Mouse (Mus musculus) spleen, postnatal 0 days (tissue): ENCODE data around the gene S100z. TPM values are rescaled to one million over a fixed set of nuclear protein-coding genes. Genes with fewer than 3 reads are reported as not detected.

Source experiments
- polyA plus RNA-seq: library from polyadenylated mRNA; unstranded; fragments of >200 nt; fragmentation: Nextera tagmentation; extraction: Ambion mirVana; gene quantifications from 2 replicates; pipeline ENCODE4 v1.2.1, GENCODE M21; 2015

Gene S100z
- not detected in 2 replicates for polyA plus RNA-seq

DNA sequence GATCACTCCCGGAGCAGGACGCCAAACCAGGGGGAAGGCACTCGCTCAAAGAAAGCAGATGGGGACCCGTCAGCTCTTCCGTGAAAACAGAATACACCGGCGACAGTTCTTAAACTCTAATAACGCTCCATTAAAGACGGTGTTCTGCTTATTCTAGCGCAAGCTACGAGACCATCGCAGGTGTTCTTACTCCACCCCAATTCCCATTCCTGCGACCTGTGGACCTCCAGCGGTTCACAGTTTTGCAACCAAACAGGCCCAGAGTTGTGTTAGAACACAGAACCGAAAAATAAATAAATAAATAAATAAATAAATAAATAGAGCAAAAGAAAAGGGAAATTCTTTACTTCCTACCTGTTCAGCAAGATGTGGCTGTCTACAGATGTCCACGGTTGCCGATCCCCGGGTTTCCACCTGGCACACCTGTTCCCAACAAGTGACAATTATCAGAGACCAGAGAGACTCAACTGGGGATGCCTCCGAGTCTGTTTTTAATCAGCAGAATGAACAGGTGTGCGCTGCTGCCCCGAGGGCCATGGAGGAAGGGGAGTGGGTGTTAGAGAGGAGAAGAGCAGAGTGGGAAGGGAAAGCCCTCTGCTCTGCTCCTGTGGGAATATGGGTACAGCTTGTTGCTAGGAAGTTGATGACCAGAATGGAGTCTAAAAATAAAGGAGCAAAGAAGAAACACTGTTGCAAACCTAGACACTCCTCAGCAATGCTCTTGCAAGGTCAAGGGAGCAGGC, at the start of gene S100z:
S100z (minus strand) TSS at position 51 of the 743 bp plus-strand sequence.

GRCm38 (mm10) chr13:95524674-95525491, 46.4 kb upstream of the S100z start, which contains the start of gene F2rl1:
F2rl1 (minus strand) TSS chr13:95525227.

DNA sequence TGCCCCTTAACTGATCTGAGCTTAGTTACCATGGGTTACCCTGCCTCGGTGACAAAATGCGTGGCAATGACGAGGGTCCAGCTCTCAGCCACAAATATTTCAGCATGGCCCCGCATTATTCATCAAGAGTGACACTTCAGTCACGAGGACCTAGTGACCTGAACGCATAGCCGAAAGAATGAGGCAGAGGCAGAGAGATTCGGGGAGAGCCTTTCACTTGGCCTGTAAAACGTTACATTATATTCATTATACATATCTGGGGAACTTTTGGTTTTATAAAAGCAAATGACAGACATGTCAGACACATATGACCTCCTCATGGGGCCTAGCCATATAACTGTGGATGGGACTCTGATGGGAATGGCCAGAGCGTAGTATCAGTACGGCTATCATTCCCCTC, 33.7 kb downstream of the S100z start, which contains the start of gene Crhbp:
Crhbp (minus strand) TSS at position 101 of the 400 bp plus-strand sequence.

Other genes starting within 250 kb of the S100z start
- 0.42 and 0.75 TPM in 2 replicates for gene Pde8b, start 228.4 kb downstream of the S100z start, polyA plus RNA-seq
- 10.6 and 14.7 TPM in 2 replicates for gene Zbed3, start 155.1 kb downstream of the S100z start, polyA plus RNA-seq
- 23.9 and 25.3 TPM in 2 replicates for gene Aggf1, start 103.4 kb downstream of the S100z start, polyA plus RNA-seq
- gene Crhbp, start 33.8 kb downstream of the S100z start, polyA plus RNA-seq = 0.22 TPM in 1 of 2 replicates, not detected in the other
- gene F2rl1, start 46.5 kb upstream of the S100z start, polyA plus RNA-seq = 0.08 TPM in 2 replicates
- 58.4 and 60.5 TPM in 2 replicates for gene F2r, start 139.8 kb upstream of the S100z start, polyA plus RNA-seq
- gene F2rl2, start 218.1 kb upstream of the S100z start, polyA plus RNA-seq = 5.6 and 6.0 TPM in 2 replicates